Mouse (Mus musculus): ENCODE measurements around the gene F10. TPM values are rescaled to one million over a fixed set of nuclear protein-coding genes. Genes with fewer than 3 reads are reported as not detected.

Gene F10
- polyA plus RNA-seq, 1 experiment from 2014 or later: 111 TPM

DNA sequence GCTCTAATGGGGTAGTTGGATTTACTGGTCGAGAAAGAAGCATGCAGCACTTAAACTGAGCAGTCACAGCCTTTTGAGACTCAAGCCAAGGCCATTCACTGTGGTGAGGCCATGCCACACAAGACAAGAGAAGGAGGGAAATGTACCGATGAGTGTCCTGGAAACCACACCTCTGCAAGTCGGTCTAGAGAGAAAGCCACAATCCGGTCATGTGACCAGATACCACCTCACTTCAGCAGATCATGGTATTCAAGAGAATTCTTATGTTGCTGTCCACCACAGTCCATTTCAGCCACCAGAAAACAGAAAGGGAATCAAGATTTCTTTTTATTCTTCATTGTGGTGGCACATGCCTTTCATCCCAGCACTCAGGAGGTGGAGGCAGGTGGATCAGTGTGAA, 4.4 kb downstream of the F10 start:
- Histone ChIP-seq H3K4me3 (ENCODE audit: low read depth, low read length) (no peak overlapping the region), H3K9ac (ENCODE audit: low read depth, low read length) (no peak overlapping the region), H3K27me3 (replicated peaks; ENCODE audit: control insufficient read depth, insufficient read depth, low read length) (no peaks in the 10 kb centered on the region), H3K4me2 (replicated peaks; ENCODE audit: low read depth) (no peak overlapping the region), H3K27ac (ENCODE audit: low read depth, low read length) (no peak overlapping the region), H3K9me3 (ENCODE audit: control insufficient read depth) (no peaks in the 10 kb centered on the region), H3K4me1 (replicated peaks; ENCODE audit: control insufficient read depth, insufficient read depth, low read length) (0 out of 2 replicates have a peak, but pooled peaks cover 4% of the 10 kb centered on the region), H3K36me3 (ENCODE audit: control insufficient read depth, insufficient read depth) (no peaks in the 10 kb centered on the region)
- WGBS: 70% methylated on average over 4 of the region's 4 CpGs
- no peak for TF ChIP-seq CTCF (IDR thresholded peaks at IDR 0.05; ENCODE audit: low read depth)
- no peak for ATAC-seq

DNA sequence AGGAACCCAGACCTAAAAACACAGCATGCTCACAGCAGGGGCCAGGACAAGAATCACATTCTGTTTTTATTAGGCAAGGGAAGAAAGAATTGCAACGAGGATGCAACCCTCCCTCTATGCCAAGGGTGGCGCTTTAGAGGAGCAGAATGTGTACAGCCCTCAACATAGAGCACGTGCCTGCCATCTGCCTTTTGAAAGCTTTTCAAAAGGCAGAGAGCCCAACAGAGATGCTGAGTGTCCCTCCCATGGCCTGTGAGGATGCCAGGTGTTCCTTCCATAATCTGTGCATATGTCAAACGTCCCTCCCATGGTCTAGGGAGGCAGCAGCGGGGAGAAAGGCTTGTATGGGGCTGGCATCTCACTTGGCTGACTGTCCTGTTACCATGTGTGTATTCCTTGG, 10.5 kb downstream of the F10 start:
- H3K27ac ChIP-seq (ENCODE audit: low read depth, low read length): no peak overlapping the region
- ATAC-seq: no peak
- H3K27me3 ChIP-seq (replicated peaks; ENCODE audit: control insufficient read depth, insufficient read depth, low read length): no peaks in the 10 kb centered on the region
- WGBS: 61% methylated on average over 5 of the region's 5 CpGs
- no peak overlapping the region for H3K9ac ChIP-seq (ENCODE audit: low read depth, low read length)
- no peaks in the 10 kb centered on the region for H3K9me3 ChIP-seq (ENCODE audit: control insufficient read depth)
- no peaks in the 10 kb centered on the region for H3K4me1 ChIP-seq (replicated peaks; ENCODE audit: control insufficient read depth, insufficient read depth, low read length)
- H3K4me3 ChIP-seq (ENCODE audit: low read depth, low read length): no peak overlapping the region
- no peak for TF ChIP-seq CTCF (IDR thresholded peaks at IDR 0.05; ENCODE audit: low read depth)
- no peak overlapping the region for H3K4me2 ChIP-seq (replicated peaks; ENCODE audit: low read depth)
- peaks cover 6% of the 10 kb centered on the region; the same call in 1 of the 2 replicates for H3K36me3 ChIP-seq (ENCODE audit: control insufficient read depth, insufficient read depth)

DNA sequence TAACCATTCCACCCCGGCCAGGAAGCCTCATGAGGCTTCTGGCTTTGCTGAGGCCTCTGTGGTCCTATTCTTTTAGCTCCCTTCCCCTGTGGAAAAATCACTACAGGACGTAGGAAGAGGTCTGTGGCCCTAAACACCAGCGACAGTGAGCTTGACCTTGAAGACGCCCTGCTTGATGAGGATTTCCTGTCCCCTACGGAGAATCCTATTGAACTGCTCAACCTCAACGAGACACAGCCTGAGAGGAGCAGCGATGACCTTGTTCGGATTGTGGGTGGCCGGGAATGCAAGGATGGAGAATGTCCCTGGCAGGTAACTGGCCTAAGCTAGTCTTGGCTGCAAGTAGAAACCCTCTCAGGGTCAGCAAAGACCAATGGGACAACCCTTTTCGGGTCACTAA, 13.4 kb downstream of the F10 start:
- H3K27me3 ChIP-seq (replicated peaks; ENCODE audit: control insufficient read depth, insufficient read depth, low read length): no peaks in the 10 kb centered on the region
- TF ChIP-seq CTCF (IDR thresholded peaks at IDR 0.05; ENCODE audit: low read depth): no peak
- no peak overlapping the region for H3K27ac ChIP-seq (ENCODE audit: low read depth, low read length)
- no peak for ATAC-seq
- no peak overlapping the region for H3K4me3 ChIP-seq (ENCODE audit: low read depth, low read length)
- 83% methylated on average over 10 of the region's 10 CpGs for WGBS
- H3K9ac ChIP-seq (ENCODE audit: low read depth, low read length): no peak overlapping the region
- H3K9me3 ChIP-seq (ENCODE audit: control insufficient read depth): no peaks in the 10 kb centered on the region
- no peaks in the 10 kb centered on the region for H3K4me1 ChIP-seq (replicated peaks; ENCODE audit: control insufficient read depth, insufficient read depth, low read length)
- H3K4me2 ChIP-seq (replicated peaks; ENCODE audit: low read depth): no peak overlapping the region
- H3K36me3 ChIP-seq (ENCODE audit: control insufficient read depth, insufficient read depth): peaks cover 6% of the 10 kb centered on the region; the same call in 1 of the 2 replicates

DNA sequence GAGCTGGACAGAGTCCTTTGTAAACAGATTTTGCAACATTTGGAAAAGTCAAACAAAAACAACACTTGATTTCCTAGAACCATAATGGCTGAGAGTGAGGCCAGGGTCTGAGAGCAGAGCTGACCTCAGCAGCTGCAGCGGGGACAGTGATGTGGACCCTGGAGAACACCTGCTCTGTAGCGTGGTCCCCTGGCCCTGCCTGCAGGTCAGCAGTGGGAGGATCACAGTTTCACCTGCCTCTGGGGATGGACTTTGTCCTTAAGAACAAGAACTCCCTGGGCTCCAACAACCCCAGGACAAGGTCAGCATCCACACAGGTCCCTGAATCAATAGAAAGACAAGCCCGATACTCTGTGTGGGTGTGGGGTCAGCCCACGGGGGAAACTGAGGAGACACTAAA, 20.2 kb downstream of the F10 start:
- H3K9me3 ChIP-seq (ENCODE audit: control insufficient read depth): no peaks in the 10 kb centered on the region
- WGBS: 48% methylated on average over 4 of the region's 4 CpGs
- H3K9ac ChIP-seq (ENCODE audit: low read depth, low read length): no peak overlapping the region
- no peaks in the 10 kb centered on the region for H3K27me3 ChIP-seq (replicated peaks; ENCODE audit: control insufficient read depth, insufficient read depth, low read length)
- H3K27ac ChIP-seq (ENCODE audit: low read depth, low read length): no peak overlapping the region
- no peak overlapping the region for H3K4me3 ChIP-seq (ENCODE audit: low read depth, low read length)
- ATAC-seq: no peak
- H3K4me2 ChIP-seq (replicated peaks; ENCODE audit: low read depth): no peak overlapping the region
- H3K36me3 ChIP-seq (ENCODE audit: control insufficient read depth, insufficient read depth): no peaks in the 10 kb centered on the region
- H3K4me1 ChIP-seq (replicated peaks; ENCODE audit: control insufficient read depth, insufficient read depth, low read length): no peaks in the 10 kb centered on the region
- TF ChIP-seq CTCF (IDR thresholded peaks at IDR 0.05; ENCODE audit: low read depth): no peak

DNA sequence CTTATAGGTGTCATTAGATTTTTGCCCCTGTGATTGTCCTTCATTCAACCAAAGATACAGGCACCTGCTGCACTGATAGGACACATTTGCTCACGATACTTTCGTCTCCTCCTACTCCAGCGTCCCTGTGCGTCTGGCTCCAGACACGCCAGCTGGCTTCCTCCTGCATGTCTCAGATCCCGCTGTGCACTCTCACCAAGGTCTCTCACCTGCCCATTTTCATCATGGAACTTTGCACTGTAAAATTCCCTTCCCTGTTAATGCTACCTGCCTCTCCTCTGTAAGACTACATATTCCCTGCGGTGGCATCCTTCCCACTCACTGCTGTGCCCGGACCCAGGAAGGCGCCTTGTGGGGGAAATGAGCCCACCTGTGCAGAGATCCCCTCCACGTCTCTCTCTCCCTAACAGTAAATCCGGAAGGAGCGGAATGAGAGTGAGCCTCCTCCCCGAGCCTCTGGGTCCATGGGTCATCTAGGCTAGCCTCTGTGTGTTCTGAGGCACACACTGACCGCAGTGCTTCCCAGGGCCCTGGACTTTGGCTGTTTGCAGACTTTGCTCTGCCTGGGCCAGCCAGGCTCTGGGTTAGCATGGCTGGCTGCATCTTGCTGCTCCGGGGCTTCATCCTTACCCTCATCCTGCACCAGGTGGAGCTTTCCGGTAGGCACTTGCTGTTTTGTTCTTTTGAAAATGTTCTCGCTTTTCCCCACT, 23.5 kb downstream of the F10 start, which contains the start of gene Proz:
TSS of gene Proz (plus strand) at position 474 of the 710 bp plus-strand sequence.
- Histone ChIP-seq H3K4me2 (replicated peaks; ENCODE audit: low read depth) (peak within 1 kb of the TSS; percentile 51), H3K36me3 (ENCODE audit: control insufficient read depth, insufficient read depth) (peaks cover 5% of the 10 kb centered on the region; the same call in 1 of the 2 replicates), H3K9ac (ENCODE audit: low read depth, low read length) (no peak within 1 kb of the TSS), H3K4me3 (ENCODE audit: low read depth, low read length) (peak within 1 kb of the TSS; percentile 8; the same call in 1 of the 2 replicates), H3K27me3 (replicated peaks; ENCODE audit: control insufficient read depth, insufficient read depth, low read length) (no peaks in the 10 kb centered on the region), H3K27ac (ENCODE audit: low read depth, low read length) (peak within 1 kb of the TSS; percentile 74), H3K4me1 (replicated peaks; ENCODE audit: control insufficient read depth, insufficient read depth, low read length) (no peaks in the 10 kb centered on the region), H3K9me3 (ENCODE audit: control insufficient read depth) (no peaks in the 10 kb centered on the region)
- no peak for TF ChIP-seq CTCF (IDR thresholded peaks at IDR 0.05; ENCODE audit: low read depth)
- 43% methylated on average over 17 of the region's 17 CpGs for WGBS
- peak; percentile 90 for ATAC-seq

DNA sequence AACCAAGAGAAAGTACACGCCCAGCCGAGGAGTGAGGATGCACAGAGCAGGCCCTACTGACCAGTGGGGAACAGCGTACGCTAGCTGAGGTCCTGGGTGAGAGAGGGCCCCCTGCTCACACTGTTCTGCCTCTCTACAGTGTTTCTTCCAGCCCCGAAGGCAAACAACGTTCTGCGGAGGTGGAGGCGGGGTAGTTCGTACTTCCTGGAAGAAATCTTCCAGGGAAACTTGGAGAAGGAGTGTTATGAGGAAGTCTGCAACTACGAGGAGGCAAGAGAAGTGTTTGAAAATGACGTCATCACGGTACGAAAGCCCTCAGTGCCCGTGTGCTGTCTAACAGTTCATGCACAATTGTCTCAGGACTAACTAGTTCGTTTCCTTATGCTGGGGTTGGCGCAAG, 26.0 kb downstream of the F10 start:
- peak; percentile 17 for ATAC-seq
- Histone ChIP-seq H3K4me2 (replicated peaks; ENCODE audit: low read depth) (peak overlapping the region; percentile 17; the same call in 1 of the 2 replicates), H3K4me3 (ENCODE audit: low read depth, low read length) (no peak overlapping the region), H3K9ac (ENCODE audit: low read depth, low read length) (no peak overlapping the region), H3K27me3 (replicated peaks; ENCODE audit: control insufficient read depth, insufficient read depth, low read length) (no peaks in the 10 kb centered on the region), H3K9me3 (ENCODE audit: control insufficient read depth) (no peaks in the 10 kb centered on the region), H3K36me3 (ENCODE audit: control insufficient read depth, insufficient read depth) (peaks cover 5% of the 10 kb centered on the region; the same call in 1 of the 2 replicates), H3K4me1 (replicated peaks; ENCODE audit: control insufficient read depth, insufficient read depth, low read length) (no peaks in the 10 kb centered on the region), H3K27ac (ENCODE audit: low read depth, low read length) (no peak overlapping the region)
- 46% methylated on average over 16 of the region's 16 CpGs for WGBS
- no peak for TF ChIP-seq CTCF (IDR thresholded peaks at IDR 0.05; ENCODE audit: low read depth)

All from intestine, postnatal 0 days (tissue).